Mouse (Mus musculus): ENCODE measurements around the gene Dnm3.

The Dnm3 gene

GRCm38 (mm10) chr1:161951009-161951779 is 526.6 kb downstream of the Dnm3 start:
- no peak for DNase-seq (ENCODE audit: low spot score)

- DNase-seq (ENCODE audit: low spot score), result no peak
These were observed 535.8 kb downstream of the Dnm3 start for GRCm38 (mm10) chr1:161942082-161942481.

All from yolk sac, embryonic 10.5 days (tissue).